Mouse (Mus musculus): ENCODE data around the gene 4930507D05Rik.

DNA sequence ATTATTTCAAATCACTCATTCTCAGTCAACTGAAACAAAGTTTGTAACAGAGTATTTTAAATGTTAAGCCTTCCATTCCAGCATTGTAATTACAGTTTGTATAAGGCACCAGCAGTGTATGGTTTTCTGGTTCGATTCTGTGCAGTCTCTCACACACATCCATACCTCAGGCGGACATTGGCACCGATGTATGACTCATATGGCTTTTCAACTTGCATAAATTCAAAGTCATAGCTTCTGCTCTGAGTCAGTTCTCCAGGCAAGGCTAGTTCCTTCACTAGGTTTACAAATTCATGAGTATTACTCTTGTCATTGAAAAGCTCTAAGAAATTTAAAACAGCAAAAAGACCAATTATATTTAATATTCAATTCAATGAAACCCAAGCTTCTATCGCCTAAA is 20.4 kb downstream of the 4930507D05Rik start:
- TF ChIP-seq POLR2A (IDR thresholded peaks at IDR 0.05; ENCODE audit: insufficient read depth, low read depth, low read length) (no peak), CTCF (IDR thresholded peaks at IDR 0.05; ENCODE audit: insufficient read depth, low read depth, low read length) (no peak)

Measured in olfactory bulb, adult 2 months (tissue).